Mouse (Mus musculus): ENCODE measurements at regions not wholly inside any gene's neighbourhood (a gene's known extent, or its start where the extent isn't known, plus 50 kb on each side); places are given as distances from the start of the nearest gene placed in this dataset.

- ChIA-PET CTCF (no interaction called here), POLR2A (no interaction called here)
- in situ Hi-C loops (cut with MboI; ENCODE audit: low pct_unique_long_range_greater_than_20kb), result no loop called here
Observed at GRCm38 (mm10) chr2:45749379-45749778, 632.2 kb upstream of the Zeb2 start.

GRCm38 (mm10) chr2:45747263-45748236 lies 630.4 kb upstream of the Zeb2 start:
- POLR2A ChIA-PET, result no interaction called here
- CTCF ChIA-PET, result no interaction called here
- no peak for TF ChIP-seq CTCF (IDR thresholded peaks at IDR 0.05)
- DNase-seq (ENCODE audit: low read depth, low spot score) (no peak), ATAC-seq (no peak)
- in situ Hi-C loops (cut with MboI; ENCODE audit: low pct_unique_long_range_greater_than_20kb), result no loop called here
- H3K27me3 ChIP-seq, result no peaks in the 10 kb centered on the region

More at GRCm38 (mm10) chr2:45749379-45749778, 632.2 kb upstream of the Zeb2 start:
- peak; percentile 79 for ATAC-seq
- H3K27me3 ChIP-seq, result no peaks in the 10 kb centered on the region
- TF ChIP-seq CTCF (IDR thresholded peaks at IDR 0.05), result no peak
- DNase-seq (ENCODE audit: low read depth, low spot score), result peak; percentile 12

- CTCF ChIA-PET, result no interaction called here
- in situ Hi-C loops (cut with MboI; ENCODE audit: low pct_unique_long_range_greater_than_20kb), result no loop called here
Observed at GRCm38 (mm10) chr2:45746606-45747005, 629.4 kb upstream of the Zeb2 start.

GRCm38 (mm10) chr2:45736278-45736677 lies 619.1 kb upstream of the Zeb2 start:
- no peaks in the 10 kb centered on the region for H3K27me3 ChIP-seq
- no peak for TF ChIP-seq CTCF (IDR thresholded peaks at IDR 0.05)
- ChIA-PET POLR2A (no interaction called here), CTCF (no interaction called here)
- in situ Hi-C loops (cut with MboI; ENCODE audit: low pct_unique_long_range_greater_than_20kb), result no loop called here
- DNase-seq (ENCODE audit: low read depth, low spot score) (no peak), ATAC-seq (no peak)

More at GRCm38 (mm10) chr2:45746606-45747005, 629.4 kb upstream of the Zeb2 start:
- no peak for TF ChIP-seq CTCF (IDR thresholded peaks at IDR 0.05)
- ATAC-seq (no peak), DNase-seq (ENCODE audit: low read depth, low spot score) (no peak)
- no peaks in the 10 kb centered on the region for H3K27me3 ChIP-seq
- POLR2A ChIA-PET, result no interaction called here

GRCm38 (mm10) chr2:45713997-45714396 lies 596.8 kb upstream of the Zeb2 start:
- DNase-seq (ENCODE audit: low read depth, low spot score) (no peak), ATAC-seq (no peak)
- in situ Hi-C loops (cut with MboI; ENCODE audit: low pct_unique_long_range_greater_than_20kb), result no loop called here
- H3K27me3 ChIP-seq, result no peaks in the 10 kb centered on the region
- ChIA-PET CTCF (no interaction called here), POLR2A (no interaction called here)
- no peak for TF ChIP-seq CTCF (IDR thresholded peaks at IDR 0.05)

- no peak for TF ChIP-seq CTCF (IDR thresholded peaks at IDR 0.05)
- no peaks in the 10 kb centered on the region for H3K27me3 ChIP-seq
- in situ Hi-C loops (cut with MboI; ENCODE audit: low pct_unique_long_range_greater_than_20kb), result no loop called here
- DNase-seq (ENCODE audit: low read depth, low spot score) (no peak), ATAC-seq (no peak)
- ChIA-PET CTCF (no interaction called here), POLR2A (no interaction called here)
Observed at GRCm38 (mm10) chr2:45707026-45707425, 589.8 kb upstream of the Zeb2 start.

GRCm38 (mm10) chr2:45702511-45702910 lies 585.3 kb upstream of the Zeb2 start:
- in situ Hi-C loops (cut with MboI; ENCODE audit: low pct_unique_long_range_greater_than_20kb), result no loop called here
- no peaks in the 10 kb centered on the region for H3K27me3 ChIP-seq
- ChIA-PET CTCF (no interaction called here), POLR2A (no interaction called here)
- peak; percentile 80 for ATAC-seq
- no peak for DNase-seq (ENCODE audit: low read depth, low spot score)
- no peak for TF ChIP-seq CTCF (IDR thresholded peaks at IDR 0.05)

- in situ Hi-C loops (cut with MboI; ENCODE audit: low pct_unique_long_range_greater_than_20kb), result no loop called here
- ATAC-seq (no peak), DNase-seq (ENCODE audit: low read depth, low spot score) (no peak)
- POLR2A ChIA-PET, result interaction anchor here (0.7 kb wide), 1 partner anchor 465 kb away, joined by 3 read pairs; no protein-coding TSS in a partner anchor
- CTCF ChIA-PET, result no interaction called here
- TF ChIP-seq CTCF (IDR thresholded peaks at IDR 0.05), result no peak
- no peaks in the 10 kb centered on the region for H3K27me3 ChIP-seq
Observed at GRCm38 (mm10) chr2:45700578-45700977, 583.4 kb upstream of the Zeb2 start.

- DNase-seq (ENCODE audit: low read depth, low spot score) (no peak), ATAC-seq (no peak)
- TF ChIP-seq CTCF (IDR thresholded peaks at IDR 0.05), result no peak
- in situ Hi-C loops (cut with MboI; ENCODE audit: low pct_unique_long_range_greater_than_20kb), result no loop called here
- no peaks in the 10 kb centered on the region for H3K27me3 ChIP-seq
- ChIA-PET POLR2A (no interaction called here), CTCF (no interaction called here)
Observed at GRCm38 (mm10) chr2:45693291-45694020, 576.3 kb upstream of the Zeb2 start.

GRCm38 (mm10) chr2:45692819-45693218 lies 575.6 kb upstream of the Zeb2 start:
- H3K27me3 ChIP-seq, result no peaks in the 10 kb centered on the region
- ChIA-PET POLR2A (no interaction called here), CTCF (no interaction called here)
- no peak for ATAC-seq
- no peak for TF ChIP-seq CTCF (IDR thresholded peaks at IDR 0.05)
- in situ Hi-C loops (cut with MboI; ENCODE audit: low pct_unique_long_range_greater_than_20kb), result no loop called here
- DNase-seq (ENCODE audit: low read depth, low spot score), result no peak

- POLR2A ChIA-PET, result interaction anchor here (0.6 kb wide), 1 partner anchor 593 kb away, joined by 3 read pairs; no protein-coding TSS in a partner anchor
Observed at GRCm38 (mm10) chr2:45688996-45689395, 571.8 kb upstream of the Zeb2 start.

More at GRCm38 (mm10) chr2:45688996-45689395, 571.8 kb upstream of the Zeb2 start:
- no peaks in the 10 kb centered on the region for H3K27me3 ChIP-seq
- peak; percentile 50 for DNase-seq (ENCODE audit: low read depth, low spot score)
- in situ Hi-C loops (cut with MboI; ENCODE audit: low pct_unique_long_range_greater_than_20kb), result no loop called here
- no peak for TF ChIP-seq CTCF (IDR thresholded peaks at IDR 0.05)
- peak; percentile 95 for ATAC-seq
- CTCF ChIA-PET, result no interaction called here

All from Patski (cell line).